Mouse (Mus musculus) myocyte (in vitro differentiated cells): Measurements from ENCODE around the gene Rsf1.

ENCODE experiments used
- E2F4 ChIP-seq: IDR thresholded peaks from one replicate; pipeline ENCODE4 v1.6.1; 2011; ENCODE audit warnings: mild to moderate bottlenecking, control low read depth, moderate library complexity; ENCODE audit not compliant: insufficient read depth
- MAX ChIP-seq: IDR thresholded peaks from one replicate; pipeline ENCODE4 v1.6.1; 2011; ENCODE audit warnings: low read depth, mild to moderate bottlenecking, control low read depth
- MYOD1 ChIP-seq, 3 experiments: IDR thresholded peaks; one replicate each; pipeline ENCODE4 v1.6.1; 2011; ENCODE audit warnings: control low read depth in 2 of 3, low read depth in 2 of 3, mild to moderate bottlenecking in 2 of 3, moderate library complexity in 1 of 3; ENCODE audit not compliant: insufficient read length in 2 of 3, control insufficient read depth in 1 of 3
- POLR2A ChIP-seq: IDR thresholded peaks from one replicate; pipeline ENCODE4 v1.6.1; 2011; ENCODE audit warnings: low read depth, mild to moderate bottlenecking, control low read depth, moderate library complexity; ENCODE audit not compliant: insufficient read length
- POLR2AphosphoS2 ChIP-seq: IDR thresholded peaks from one replicate; pipeline ENCODE4 v1.6.1; 2011; ENCODE audit warnings: low read depth, control low read depth; ENCODE audit not compliant: insufficient read length
- SRF ChIP-seq: IDR thresholded peaks from one replicate; pipeline ENCODE4 v1.6.1; 2011; ENCODE audit warnings: low read depth; ENCODE audit not compliant: control insufficient read depth, insufficient read length
- TCF12 ChIP-seq: IDR thresholded peaks from one replicate; pipeline ENCODE4 v1.6.1; 2011; ENCODE audit warnings: mild to moderate bottlenecking, control low read depth; ENCODE audit not compliant: poor library complexity, insufficient read depth, severe bottlenecking
- TCF3 ChIP-seq: IDR thresholded peaks from one replicate; pipeline ENCODE4 v1.6.1; 2011; ENCODE audit warnings: low read depth, control low read depth; ENCODE audit not compliant: insufficient read length
- USF1 ChIP-seq: IDR thresholded peaks from one replicate; pipeline ENCODE4 v1.6.1; 2011; ENCODE audit warnings: low read depth, mild to moderate bottlenecking, control low read depth, moderate library complexity

GRCm38 (mm10) chr7:97723646-97724538 lies 144.2 kb downstream of the Rsf1 start:
- TF ChIP-seq E2F4 = no peak
- no peak for TF ChIP-seq MAX
- no peak for TF ChIP-seq POLR2A
- TF ChIP-seq USF1 = no peak
- no peak for TF ChIP-seq MYOD1 (IDR thresholded peaks at IDR 0.05; ENCODE audit: control insufficient read depth in 1 of 3, insufficient read length in 2 of 3, low read depth in 2 of 3)
- no peak for TF ChIP-seq SRF
- TF ChIP-seq POLR2AphosphoS2 = no peak
- no peak for TF ChIP-seq TCF12
- no peak for TF ChIP-seq TCF3
